Mouse (Mus musculus) forebrain, embryonic 16.5 days (tissue): ENCODE results near the gene Olfr1350. TPM values are rescaled to one million over a fixed set of nuclear protein-coding genes. Genes with fewer than 3 reads are reported as not detected.
"Not testable (repeated sequence)": the region's sequence is repeated elsewhere in the genome, so short reads cannot be mapped to it uniquely, and the experiment has no call there.

Experiments used
- ATAC-seq: fragments of 200-750 bp; cut with Nextera tagmentation; 2 replicates; pipeline ENCODE4 v1.8.0; 2017; ENCODE audit warnings: mild to moderate bottlenecking, moderate library complexity
- H3K27ac ChIP-seq: fragments of 300-500 bp; sonication (generic); 2 replicates; pipeline ENCODE4 v1.5.1; 2014; ENCODE audit warnings: low read length, control low read depth
- H3K27me3 ChIP-seq: fragments of 300-500 bp; sonication (generic); replicated peaks from 2 replicates; pipeline ENCODE4 v1.6.1; 2014; ENCODE audit warnings: low read length; ENCODE audit not compliant: control insufficient read depth, insufficient read depth
- H3K36me3 ChIP-seq: fragments of 300-500 bp; sonication (generic); 2 replicates; pipeline ENCODE4 v1.6.1; 2014; ENCODE audit not compliant: control insufficient read depth, insufficient read depth
- H3K4me1 ChIP-seq: fragments of 300-500 bp; sonication (generic); replicated peaks from 2 replicates; pipeline ENCODE4 v1.6.1; 2014; ENCODE audit warnings: low read length; ENCODE audit not compliant: control insufficient read depth, insufficient read depth
- H3K4me2 ChIP-seq: fragments of 300-500 bp; sonication (generic); 2 replicates; pipeline ENCODE4 v1.6.1; 2014; ENCODE audit warnings: mild to moderate bottlenecking, low read length, control low read depth
- H3K4me3 ChIP-seq: fragments of 300-500 bp; sonication (generic); replicated peaks from 2 replicates; pipeline ENCODE4 v1.5.1; 2014; ENCODE audit warnings: mild to moderate bottlenecking, low read length, control low read depth
- H3K9ac ChIP-seq: fragments of 300-500 bp; sonication (generic); replicated peaks from 2 replicates; pipeline ENCODE4 v1.6.1; 2014; ENCODE audit warnings: low read depth, low read length, control low read depth
- H3K9me3 ChIP-seq: fragments of 300-500 bp; sonication (generic); 2 replicates; pipeline ENCODE4 v1.6.1; 2016; ENCODE audit warnings: low read length; ENCODE audit not compliant: control insufficient read depth
- WGBS: fragments of 180-500 bp; shearing (Covaris S2); extraction: QIAGEN DNeasy Blood & Tissue Kit; methylation state at CpG from one replicate; pipeline ENCODE4 v1.1.7; 2014; 5-methylcytosine and 5-hydroxymethylcytosine counted together
- polyA plus RNA-seq: library from polyadenylated mRNA; unstranded; fragments of >200 nt; fragmentation: Nextera tagmentation; extraction: Ambion mirVana; gene quantifications from 2 replicates; pipeline ENCODE4 v1.2.1, GENCODE M21; 2015

Olfr1350 gene
- not detected in 2 replicates for polyA plus RNA-seq

DNA sequence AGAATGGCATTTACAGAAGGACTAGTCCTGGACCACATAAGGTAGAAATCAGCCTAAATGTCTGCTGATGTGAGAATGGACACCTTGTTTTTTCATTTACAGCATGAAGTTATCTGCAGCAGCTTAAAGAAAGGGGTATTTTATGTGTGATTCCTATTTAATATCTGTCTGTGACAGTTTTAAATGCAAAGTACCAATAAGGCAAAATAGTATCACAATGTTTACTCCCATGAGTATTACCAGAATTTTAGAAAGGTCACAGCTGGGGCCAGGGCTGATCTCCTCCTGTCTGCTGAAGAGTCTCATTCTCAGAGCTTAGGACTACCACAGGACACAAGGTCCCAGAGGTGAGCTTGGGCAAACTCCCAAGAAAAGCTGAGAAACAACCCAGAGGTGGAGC, at the start of gene Olfr1350:
Gene Olfr1350, plus strand, starts transcription at position 301 of the 400 bp plus-strand sequence.
- ATAC-seq: no peak

DNA sequence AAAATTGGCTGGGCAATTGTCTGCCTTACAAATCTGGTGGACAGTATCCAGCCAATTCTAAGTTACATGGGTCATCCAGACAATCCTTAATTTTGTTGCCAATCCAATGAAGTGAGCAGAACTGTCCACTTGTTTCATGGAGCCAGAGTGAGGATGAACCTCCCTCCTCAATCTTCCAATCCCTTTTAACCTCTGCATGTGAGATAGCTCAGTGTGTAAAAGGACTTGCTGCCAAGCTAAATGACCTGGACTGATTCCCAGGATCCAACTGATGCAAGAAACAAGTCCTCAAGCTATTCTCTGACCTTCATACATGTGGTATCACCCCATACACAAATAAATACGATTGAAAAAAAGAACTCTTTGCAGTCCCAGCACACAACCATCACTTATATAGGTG, 43.0 kb upstream of the Olfr1350 start:
- H3K27me3 ChIP-seq: no peaks in the 10 kb centered on the region
- WGBS: 28% methylated on average over 1 of the region's 1 CpGs
- H3K4me3 ChIP-seq: no peak overlapping the region
- H3K27ac ChIP-seq: no peak overlapping the region
- H3K36me3 ChIP-seq: no peaks in the 10 kb centered on the region
- H3K4me2 ChIP-seq: no peak overlapping the region
- peaks cover 6% of the 10 kb centered on the region; the same call in 1 of the 2 replicates for H3K9me3 ChIP-seq
- no peaks in the 10 kb centered on the region for H3K4me1 ChIP-seq
- no peak for ATAC-seq
- no peak overlapping the region for H3K9ac ChIP-seq

More for the DNA sequence above, at the start of gene Olfr1350:
- H3K4me3 ChIP-seq: no peak within 1 kb of the TSS
- H3K9me3 ChIP-seq: peaks cover 6% of the 10 kb centered on the region; the same call in 1 of the 2 replicates
- H3K27me3 ChIP-seq: no peaks in the 10 kb centered on the region
- no peaks in the 10 kb centered on the region for H3K4me1 ChIP-seq
- H3K36me3 ChIP-seq: no peaks in the 10 kb centered on the region
- H3K27ac ChIP-seq: no peak within 1 kb of the TSS
- H3K4me2 ChIP-seq: no peak within 1 kb of the TSS
- H3K9ac ChIP-seq: no peak within 1 kb of the TSS

DNA sequence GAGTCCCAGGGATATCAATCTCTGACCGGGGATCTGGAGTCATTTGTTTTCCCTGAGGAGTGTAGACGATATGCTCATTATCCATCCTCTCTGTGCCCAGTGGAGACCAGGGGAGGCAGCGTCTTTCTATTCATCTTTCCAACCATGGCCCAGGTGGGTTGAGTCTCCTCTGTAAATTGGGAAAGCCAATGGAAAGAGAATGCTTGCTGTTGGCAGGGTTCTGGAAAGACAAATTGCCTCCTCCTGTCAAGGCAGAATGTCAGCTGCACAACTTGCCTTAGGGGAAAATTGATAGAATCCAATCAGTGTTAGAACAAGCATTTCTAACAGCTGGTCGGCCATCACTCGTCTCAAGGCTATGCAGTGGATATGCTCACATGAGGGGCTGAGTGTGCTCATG, 41.8 kb upstream of the Olfr1350 start, which contains the start of gene Olfr1349:
Gene Olfr1349, minus strand, starts transcription at position 101 of the 400 bp plus-strand sequence.
- 88% methylated on average over 5 of the region's 5 CpGs for WGBS
- no peaks in the 10 kb centered on the region for H3K4me1 ChIP-seq
- H3K4me3 ChIP-seq: no peak within 1 kb of the TSS
- no peak within 1 kb of the TSS for H3K4me2 ChIP-seq
- no peak within 1 kb of the TSS for H3K27ac ChIP-seq
- H3K27me3 ChIP-seq: no peaks in the 10 kb centered on the region
- H3K9me3 ChIP-seq: peaks cover 3% of the 10 kb centered on the region; the same call in 1 of the 2 replicates
- H3K36me3 ChIP-seq: no peaks in the 10 kb centered on the region
- ATAC-seq: no peak
- H3K9ac ChIP-seq: no peak within 1 kb of the TSS

DNA sequence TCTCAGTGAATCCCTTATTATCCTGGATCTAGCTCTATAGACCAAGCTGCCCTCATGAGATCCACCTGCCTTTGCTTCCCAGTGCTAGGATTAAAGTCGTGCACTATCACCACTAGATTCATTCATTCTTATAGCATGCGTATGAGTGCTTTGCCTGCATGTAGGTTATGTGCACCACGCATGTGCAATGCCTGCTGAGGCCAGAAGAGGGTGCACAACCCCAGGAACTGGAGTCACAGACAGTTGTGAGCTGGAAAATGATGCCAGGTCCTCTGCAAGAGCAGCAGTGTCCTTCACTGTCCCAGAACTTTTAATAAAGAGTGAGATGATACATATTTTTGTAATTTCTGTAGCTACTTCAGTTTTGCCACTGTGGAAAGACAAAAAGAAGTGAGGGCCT, 39.6 kb upstream of the Olfr1350 start:
- no peak for ATAC-seq
- no peaks in the 10 kb centered on the region for H3K4me1 ChIP-seq
- no peaks in the 10 kb centered on the region for H3K27me3 ChIP-seq
- no peak overlapping the region for H3K4me2 ChIP-seq
- no peak overlapping the region for H3K27ac ChIP-seq
- H3K9ac ChIP-seq: no peak overlapping the region
- 58% methylated on average over 3 of the region's 3 CpGs for WGBS
- H3K9me3 ChIP-seq: no peaks in the 10 kb centered on the region
- no peak overlapping the region for H3K4me3 ChIP-seq
- H3K36me3 ChIP-seq: no peaks in the 10 kb centered on the region

GRCm38 (mm10) chr7:6526141-6526540, 38.5 kb upstream of the Olfr1350 start:
- Histone ChIP-seq H3K27ac (no peak overlapping the region), H3K36me3 (no peaks in the 10 kb centered on the region), H3K9me3 (no peaks in the 10 kb centered on the region), H3K4me2 (no peak overlapping the region), H3K27me3 (no peaks in the 10 kb centered on the region), H3K4me1 (no peaks in the 10 kb centered on the region), H3K9ac (no peak overlapping the region), H3K4me3 (no peak overlapping the region)
- WGBS: 64% methylated on average over 5 of the region's 5 CpGs
- no peak for ATAC-seq

DNA sequence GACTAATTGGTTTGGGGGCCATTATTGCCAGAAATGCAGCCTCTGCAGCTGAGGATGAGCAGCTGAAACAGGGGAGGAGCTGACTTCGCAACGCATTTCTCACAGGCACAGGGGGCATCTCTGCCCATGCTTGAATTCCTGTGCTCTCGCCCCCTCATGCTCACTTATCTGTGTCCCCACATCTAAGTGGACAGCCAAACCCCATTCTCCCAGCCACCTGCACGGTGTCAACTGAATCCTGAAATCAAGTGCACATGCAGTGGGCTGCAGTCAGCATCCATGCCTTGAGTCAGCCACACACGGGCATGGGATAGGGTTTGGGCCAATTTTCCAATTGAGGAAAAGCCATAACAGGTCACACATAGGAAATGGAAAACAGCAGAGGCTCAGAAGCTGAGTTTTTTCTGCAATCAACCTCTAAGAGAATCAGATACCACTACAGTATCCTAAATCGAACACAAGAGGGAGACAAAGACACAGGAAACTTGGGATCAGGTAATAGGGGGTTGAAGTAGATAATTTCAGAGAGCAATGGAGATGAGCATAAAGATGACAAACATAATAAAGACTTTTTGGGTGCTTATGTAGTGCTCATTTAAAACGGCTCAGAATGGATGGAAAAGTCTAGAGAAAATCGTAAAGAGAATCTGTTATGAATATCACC, 21.6 kb downstream of the Olfr1350 start:
- no peak overlapping the region for H3K27ac ChIP-seq
- no peak overlapping the region for H3K9ac ChIP-seq
- peak; percentile 26; the same call in 1 of the 2 replicates for ATAC-seq
- H3K4me1 ChIP-seq: no peaks in the 10 kb centered on the region
- no peak overlapping the region for H3K4me3 ChIP-seq
- H3K9me3 ChIP-seq: no peaks in the 10 kb centered on the region
- H3K36me3 ChIP-seq: no peaks in the 10 kb centered on the region
- 52% methylated on average over 8 of the region's 8 CpGs for WGBS
- no peaks in the 10 kb centered on the region for H3K27me3 ChIP-seq
- no peak overlapping the region for H3K4me2 ChIP-seq

DNA sequence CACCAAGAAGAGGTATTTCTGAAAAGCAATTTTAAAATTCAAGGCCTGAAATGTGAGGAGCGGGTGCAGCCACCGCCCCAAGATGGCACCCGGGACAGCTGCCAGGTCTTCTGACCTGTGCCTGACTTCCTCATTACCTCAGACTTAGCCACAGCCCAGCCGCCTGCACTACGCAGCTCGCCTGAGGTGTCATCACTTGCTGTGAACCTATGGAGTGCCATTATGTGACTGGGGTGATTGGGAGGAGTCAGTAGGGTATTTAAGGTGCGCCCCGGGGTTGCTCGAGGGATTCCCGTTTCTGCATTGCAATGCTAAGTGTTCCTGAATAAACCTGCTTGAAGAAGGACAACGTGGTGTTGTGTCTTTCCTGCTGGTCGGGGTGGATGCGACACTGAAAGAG, 24.1 kb downstream of the Olfr1350 start:
- H3K27me3 ChIP-seq, H3K4me1 ChIP-seq, H3K4me3 ChIP-seq, H3K9ac ChIP-seq, H3K9me3 ChIP-seq, ATAC-seq, H3K27ac ChIP-seq, H3K36me3 ChIP-seq, H3K4me2 ChIP-seq: not testable (repeated sequence)
- 85% methylated on average over 13 of the region's 13 CpGs for WGBS

DNA sequence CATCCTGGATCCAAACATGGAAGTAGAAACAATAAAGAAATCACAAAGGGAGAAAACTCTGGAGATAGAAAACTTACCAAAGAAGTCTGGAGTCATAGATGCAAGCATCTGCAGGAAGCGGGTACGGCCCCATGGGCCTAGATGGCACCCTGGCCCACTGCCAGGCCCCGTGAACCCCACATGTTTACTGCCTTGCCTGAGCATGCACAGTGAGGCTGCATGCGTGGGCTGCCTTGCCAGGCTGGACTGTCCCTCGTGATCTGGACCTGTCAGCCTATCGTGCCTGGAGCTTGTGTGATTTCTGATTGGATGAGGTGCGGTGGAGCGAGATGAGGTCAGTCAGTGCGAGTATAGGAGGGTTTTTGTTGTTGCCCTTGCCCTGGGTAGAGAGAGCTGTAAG, 38.7 kb downstream of the Olfr1350 start:
- Histone ChIP-seq H3K9ac (no peak overlapping the region), H3K9me3 (peaks cover 3% of the 10 kb centered on the region; the same call in 1 of the 2 replicates), H3K4me2 (no peak overlapping the region), H3K4me3 (no peak overlapping the region), H3K36me3 (no peaks in the 10 kb centered on the region), H3K27me3 (no peaks in the 10 kb centered on the region), H3K4me1 (no peaks in the 10 kb centered on the region), H3K27ac (no peak overlapping the region)
- WGBS: 88% methylated on average over 9 of the region's 9 CpGs
- ATAC-seq: no peak
